Mouse (Mus musculus) adrenal gland, postnatal 4 days (tissue): ENCODE measurements around the gene Parvg. TPM values are rescaled to one million over a fixed set of nuclear protein-coding genes. Genes with fewer than 3 reads are reported as not detected.
"Not testable (repeated sequence)": the region's sequence is repeated elsewhere in the genome, so short reads cannot be mapped to it uniquely, and the experiment has no call there.

Experiments used
- DNase-seq, 2 experiments: peaks; one replicate each; pipeline ENCODE4 v3.0.0; 2021 to 2022; ENCODE audit warnings: low spot score in 2 of 2, mixed read lengths in 2 of 2
- long read RNA-seq, 2 experiments: library from polyadenylated mRNA; stranded (forward); transcript quantifications; one replicate each; pipeline ENCODE4 v2.0.0; 2021
- total RNA-seq, 2 experiments: library from RNA; stranded (reverse); gene quantifications; 2 replicates each; pipeline ENCODE4 v1.2.3; 2021

The Parvg gene
- total RNA-seq, result 1 to 10 TPM; 4.3 to 5.9 TPM
- long read RNA-seq, experiment 1, partial matches to known transcripts, result 0 of 3 reads
- long read RNA-seq, experiment 1, other reads (novel, unspliced or antisense), result 1 of 3 reads
- long read RNA-seq, experiment 2, partial matches to known transcripts, result 2 of 3 reads
- long read RNA-seq, experiment 2, other reads (novel, unspliced or antisense), result 0 of 3 reads

DNA sequence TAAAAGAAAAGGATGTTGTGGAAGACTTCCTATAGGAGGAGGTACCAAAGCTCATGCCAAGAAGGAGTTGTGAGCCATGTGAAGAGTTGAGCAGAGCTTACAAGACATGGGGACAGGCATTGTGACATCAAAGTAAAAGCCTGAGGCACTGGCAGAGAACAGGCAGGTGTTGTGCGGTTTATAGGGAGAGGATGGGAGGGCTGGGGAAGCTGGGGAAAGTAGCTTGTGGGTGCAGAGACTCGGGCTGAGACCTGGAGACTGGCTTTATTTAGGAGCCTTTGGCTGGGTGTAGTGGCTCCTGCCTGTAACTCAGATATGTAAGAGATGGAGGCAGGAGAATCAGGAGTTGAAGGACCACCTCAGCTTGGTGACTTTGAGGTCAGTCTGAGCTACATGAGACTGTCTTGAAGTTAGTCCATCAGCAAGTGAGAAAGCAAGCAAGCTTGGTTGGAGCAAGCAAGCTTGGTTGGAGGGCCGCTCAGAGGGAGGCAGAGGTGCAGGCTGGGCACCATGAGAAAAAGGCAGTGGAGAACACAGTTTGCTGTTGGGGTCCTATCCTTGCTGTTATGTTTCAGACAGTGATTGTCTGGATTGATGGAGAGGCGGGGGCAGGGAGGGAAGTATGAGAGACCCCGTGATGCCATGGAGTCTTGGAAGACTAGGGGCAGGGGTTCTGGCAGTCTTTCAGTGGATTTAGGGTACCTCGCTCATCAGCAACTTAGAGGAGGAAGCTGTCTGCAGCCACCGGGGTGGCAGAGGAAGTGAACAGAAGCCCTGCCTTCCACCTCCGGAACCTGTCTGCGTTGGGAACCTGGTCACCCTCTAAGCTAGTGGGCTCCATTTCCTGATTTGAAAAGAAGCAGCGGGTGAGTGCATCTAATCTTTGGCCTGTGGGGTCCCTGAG lies at the start of gene Parvg:
Gene Parvg, plus strand, starts transcription at position 61 of the 904 bp plus-strand sequence.
- no peak for DNase-seq

DNA sequence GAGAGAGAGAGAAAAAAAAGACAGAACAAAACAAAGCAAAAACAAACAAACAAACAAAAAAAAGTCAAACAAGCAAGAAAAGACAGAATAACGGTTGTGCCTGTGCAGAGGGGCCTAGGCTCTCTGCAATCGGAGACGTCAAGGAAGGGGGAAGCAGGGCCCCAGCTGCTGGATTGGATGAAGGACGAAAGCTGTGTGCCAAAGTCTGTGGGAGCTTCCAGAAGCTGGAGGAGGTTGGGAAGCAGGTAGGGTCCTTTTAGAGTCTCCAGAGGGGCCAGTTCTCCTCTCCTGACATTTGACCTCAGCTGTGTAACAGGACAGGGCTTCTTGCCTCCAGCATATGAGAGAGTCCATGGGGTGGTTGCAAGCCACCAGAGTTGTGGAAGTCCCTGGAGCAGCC lies 47.8 kb upstream of the Parvg start:
- no peak for DNase-seq

DNA sequence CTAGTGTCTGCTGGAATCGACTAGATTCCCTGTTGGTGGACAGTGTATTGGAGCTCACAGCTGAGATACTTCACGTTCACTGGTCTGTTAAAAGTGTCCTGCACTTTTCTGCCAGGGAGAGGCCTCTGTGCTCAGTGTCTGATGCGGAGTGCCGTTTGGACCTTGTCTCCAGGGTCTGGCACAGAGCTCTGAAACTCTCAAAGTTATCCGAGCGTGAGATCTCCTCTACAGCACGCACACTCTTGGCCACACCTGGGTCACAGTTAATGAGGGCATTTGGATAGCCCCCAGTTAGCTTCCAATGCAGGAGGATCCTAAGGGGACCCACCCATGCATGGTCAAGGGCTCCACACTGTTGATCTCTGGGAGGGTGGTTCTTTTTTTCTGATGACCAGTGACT lies 45.7 kb upstream of the Parvg start:
- no peak for DNase-seq

DNA sequence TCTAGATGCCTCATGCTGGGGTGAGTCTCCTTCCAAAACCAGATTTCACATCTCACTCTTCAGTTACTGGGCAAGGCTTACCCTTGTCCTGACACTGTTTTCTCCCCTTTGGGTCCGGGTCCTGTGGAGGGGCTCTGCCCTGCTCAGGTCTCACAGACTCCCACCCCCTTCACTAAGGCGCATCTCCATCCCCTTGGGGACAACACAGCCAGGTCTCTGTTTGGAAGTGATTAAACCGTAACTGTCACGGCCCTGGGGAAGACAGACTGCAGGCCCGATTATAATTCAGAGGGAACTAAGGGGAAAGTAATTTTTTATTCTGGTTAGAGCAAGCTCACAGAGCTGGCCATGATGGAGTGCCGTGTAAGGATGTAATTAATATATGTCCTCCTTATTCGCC lies 45.2 kb upstream of the Parvg start:
- no peak for DNase-seq

DNA sequence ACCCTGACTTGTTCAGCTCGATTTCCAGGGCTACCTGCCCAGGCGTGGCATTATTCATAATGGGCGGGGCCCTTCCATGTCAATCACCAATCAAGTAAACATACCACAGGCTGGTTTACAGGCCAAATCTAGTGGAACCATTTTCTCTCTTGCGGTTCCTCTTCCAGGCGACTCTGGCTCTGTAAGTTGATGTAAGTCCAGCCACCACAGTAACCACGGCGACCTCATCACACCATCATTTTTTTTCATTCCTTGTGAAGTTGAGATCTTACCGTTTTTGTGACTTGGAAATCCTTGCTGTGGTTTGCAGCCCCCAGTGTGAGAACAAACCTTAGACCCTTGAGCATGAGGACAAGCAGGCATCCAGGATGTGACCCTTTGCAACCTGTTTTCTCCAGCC lies 43.5 kb upstream of the Parvg start:
- no peak for DNase-seq

DNA sequence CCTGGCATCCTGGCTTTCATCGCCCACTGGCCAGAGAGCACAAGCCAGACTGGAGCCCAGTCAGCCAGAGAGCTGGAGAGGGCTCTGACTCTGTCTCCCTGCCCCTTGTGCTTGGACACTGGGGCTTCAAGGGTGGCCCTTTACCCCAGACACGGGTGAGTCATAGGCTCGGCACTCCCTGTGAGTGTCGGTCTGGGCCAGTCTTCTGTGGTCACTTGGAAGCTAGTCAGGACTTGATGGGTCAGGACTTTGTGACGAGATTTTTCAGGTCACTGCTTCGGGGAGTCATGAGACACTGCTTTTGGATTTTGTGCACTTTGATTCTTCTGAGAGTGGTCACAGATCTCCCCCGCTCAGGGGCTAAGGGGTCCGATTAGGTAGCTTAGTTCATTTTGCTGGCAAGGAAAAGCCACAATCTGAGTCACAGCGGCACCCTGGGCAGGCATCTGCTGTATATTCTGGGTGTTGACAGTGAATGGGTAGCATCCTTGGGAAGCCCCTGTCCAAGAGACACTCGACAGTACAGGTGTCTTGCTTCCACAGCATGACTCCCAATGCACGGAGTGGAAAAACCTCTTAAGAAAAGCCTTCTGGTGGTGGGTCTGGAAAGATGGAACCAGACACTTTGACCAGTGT lies 43.0 kb upstream of the Parvg start:
- no peak for DNase-seq

- no peak for DNase-seq
These were observed 41.4 kb upstream of the Parvg start for GRCm38 (mm10) chr15:84282206-84283085.

GRCm38 (mm10) chr15:84284059-84284458 lies 39.8 kb upstream of the Parvg start:
- no peak for DNase-seq

- no peak for DNase-seq
These were observed 38.4 kb upstream of the Parvg start for GRCm38 (mm10) chr15:84285453-84285852.

DNA sequence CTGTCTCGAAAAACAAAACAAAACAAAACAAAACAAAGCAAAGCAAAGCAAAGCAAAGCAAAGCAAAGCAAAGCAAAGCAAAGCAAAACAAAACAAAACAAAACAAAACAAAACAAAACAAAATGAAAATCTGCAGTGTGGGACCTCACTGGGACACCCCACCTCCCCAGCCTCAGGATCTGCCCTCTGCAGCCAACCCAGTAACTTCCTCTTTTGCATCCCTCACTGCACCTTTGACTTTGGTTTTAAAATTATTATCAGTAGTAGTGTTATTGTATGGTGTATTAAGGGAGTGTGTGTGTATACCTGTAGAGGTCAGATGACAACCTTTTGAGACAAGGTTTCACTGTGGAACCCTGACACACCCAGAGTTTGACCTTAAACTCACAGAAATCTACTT lies 34.9 kb upstream of the Parvg start:
- DNase-seq, result not testable (repeated sequence)

DNA sequence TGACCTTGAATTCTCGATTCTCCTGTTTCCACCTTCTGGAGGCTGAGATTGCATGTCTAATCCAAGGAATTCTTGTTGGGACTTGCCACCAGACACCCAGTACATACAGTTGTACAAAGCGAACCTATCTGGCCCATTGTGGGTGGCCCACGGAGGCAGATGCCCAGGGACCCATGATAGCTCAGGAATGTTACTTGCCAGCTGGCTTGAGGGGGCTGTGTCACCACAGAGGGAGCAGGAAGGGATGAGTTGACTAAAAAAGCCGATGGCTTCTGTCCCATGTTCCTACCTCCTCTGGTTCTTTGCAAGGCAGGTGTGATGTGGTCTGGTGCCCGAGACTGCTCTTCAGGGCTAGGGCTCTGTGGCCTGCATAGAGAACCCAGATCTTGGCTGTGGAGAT lies 32.7 kb upstream of the Parvg start:
- no peak for DNase-seq

GRCm38 (mm10) chr15:84293590-84293989 lies 30.2 kb upstream of the Parvg start:
- no peak for DNase-seq

GRCm38 (mm10) chr15:84294391-84294790 lies 29.4 kb upstream of the Parvg start:
- no peak for DNase-seq

DNA sequence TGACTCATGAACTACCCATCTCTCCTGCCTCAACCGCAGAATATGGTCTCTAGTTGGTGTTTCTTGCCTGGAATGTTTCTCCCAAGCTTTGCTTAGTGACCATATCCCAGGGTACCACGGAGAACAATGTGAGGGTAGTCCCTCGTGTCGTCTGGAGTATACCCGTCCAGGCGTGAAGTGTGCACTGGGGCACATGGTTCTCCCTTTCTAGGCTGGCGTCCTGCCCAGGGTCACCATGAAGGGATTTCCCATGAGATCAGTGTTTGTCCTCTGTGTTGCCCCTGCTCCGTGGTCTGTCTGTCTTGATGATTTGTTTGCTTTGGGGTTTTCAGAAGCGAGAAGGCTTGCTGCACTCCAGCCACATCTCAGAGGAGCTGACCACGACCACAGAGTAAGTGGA lies 28.6 kb upstream of the Parvg start:
- DNase-seq, result no peak

DNA sequence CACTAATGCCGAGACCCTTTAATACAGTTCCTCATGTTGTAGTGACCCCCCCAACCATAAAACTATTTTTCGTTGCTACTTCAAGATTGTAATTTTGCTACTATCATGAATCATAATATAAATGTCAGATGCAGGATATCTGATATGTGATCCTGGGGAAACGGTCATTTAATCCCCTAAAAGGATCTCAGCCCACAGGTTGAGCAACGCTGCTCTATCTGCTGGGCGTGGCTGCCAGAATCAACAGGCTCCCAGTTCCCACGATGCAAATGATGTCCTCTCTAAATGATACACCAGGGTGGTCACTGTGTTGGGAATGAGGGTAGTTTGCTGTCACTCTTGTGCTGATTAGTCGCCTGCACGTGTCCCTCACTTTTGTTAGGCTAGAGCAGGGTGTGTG lies 26.4 kb upstream of the Parvg start:
- no peak for DNase-seq

GRCm38 (mm10) chr15:84298804-84299370 lies 24.9 kb upstream of the Parvg start:
- DNase-seq, result no peak

DNA sequence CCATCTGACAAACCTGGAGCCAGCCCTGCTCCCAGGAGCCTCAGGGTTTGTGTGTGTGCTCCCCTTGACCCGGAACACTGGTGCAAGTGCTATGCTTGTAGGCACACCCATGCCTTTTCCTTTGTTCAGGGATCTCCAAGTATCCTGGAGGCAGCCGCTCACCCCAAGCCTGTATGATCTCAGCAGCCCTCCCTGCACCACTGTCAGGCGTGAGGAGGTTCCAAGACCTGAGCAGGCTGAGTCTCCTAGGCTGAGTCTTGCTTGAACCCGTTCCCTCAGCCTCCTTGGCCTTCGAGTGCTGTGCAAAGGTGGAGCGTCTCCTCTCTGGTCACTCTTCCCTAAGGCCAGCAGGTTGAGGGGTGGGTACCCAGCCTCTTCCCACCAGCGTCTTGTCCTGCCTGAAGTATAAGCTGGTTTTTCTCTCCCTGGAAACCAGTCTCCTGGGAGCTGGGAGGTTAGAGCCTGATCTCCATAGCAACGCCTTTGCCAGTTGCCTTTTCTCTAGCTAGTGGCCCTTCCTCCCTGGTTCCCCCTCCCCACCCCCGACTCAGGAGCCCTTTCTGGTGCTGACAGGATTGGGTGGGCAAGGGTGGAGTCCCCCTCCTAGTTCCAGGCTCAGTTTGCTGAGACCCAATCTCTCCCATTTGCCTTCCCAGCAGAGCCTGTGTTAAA lies 24.0 kb upstream of the Parvg start:
- DNase-seq, result no peak

- no peak for DNase-seq
These were observed 23.2 kb upstream of the Parvg start for GRCm38 (mm10) chr15:84300591-84300990.

DNA sequence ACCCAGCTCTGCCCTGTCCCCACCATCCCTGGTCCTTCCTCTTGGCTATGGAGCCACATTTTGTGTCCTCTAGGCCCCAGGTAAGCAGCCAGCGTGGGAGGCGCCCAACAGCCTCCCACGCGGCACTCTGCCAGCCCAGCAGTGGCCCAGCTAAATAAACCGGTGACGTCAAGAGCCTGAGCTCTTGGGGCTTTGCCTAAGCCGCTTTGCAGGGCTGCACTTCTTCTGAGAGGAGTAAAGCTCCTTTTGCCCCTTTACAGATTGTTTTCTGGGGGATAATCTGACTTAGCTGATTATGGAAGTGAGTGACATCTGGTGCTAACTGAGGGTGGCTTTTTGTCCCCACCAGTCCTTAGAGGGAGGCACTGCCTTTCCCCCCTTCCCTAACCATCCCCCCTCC lies 22.8 kb upstream of the Parvg start:
- DNase-seq, result no peak

DNA sequence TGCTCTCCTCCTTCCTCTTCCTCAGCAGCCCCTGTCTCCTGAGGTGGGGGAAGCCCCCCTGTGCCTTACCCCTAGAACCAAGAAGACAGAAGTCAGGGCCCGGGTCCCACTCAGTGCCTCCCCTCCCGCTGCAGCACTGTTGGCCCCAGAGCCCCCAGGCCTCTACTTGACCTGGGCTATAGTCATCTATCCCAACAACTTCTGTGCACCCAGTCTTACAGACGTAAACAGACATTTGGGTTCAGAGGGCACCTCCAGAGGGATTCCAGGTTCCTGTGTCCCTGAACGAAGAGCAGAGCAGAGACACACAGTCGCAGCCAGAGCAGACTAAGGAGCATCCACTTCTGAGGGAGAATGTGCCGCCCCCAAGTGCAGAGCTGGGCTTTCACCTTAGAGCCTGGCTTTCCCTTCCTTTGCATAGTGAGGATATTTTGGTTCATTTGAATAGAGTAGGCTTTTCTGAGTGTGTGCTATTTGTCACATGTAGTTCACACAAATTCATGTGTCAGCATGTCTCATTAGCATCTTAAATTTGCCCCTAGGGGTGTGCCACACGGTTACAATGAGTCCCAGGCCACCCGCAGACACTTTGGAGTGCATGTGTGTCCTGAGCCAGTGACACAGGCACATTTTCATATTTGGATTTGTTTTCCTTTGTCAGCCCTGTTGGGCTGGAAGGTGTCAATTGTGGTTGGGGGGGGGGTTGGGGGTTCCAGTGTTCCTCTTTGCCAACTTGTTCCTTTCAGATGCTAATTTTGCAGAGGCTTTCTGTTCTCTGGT lies 22.0 kb upstream of the Parvg start:
- DNase-seq, result no peak
